Mouse (Mus musculus) bone marrow, adult 2 months (tissue): ENCODE results near the gene Kat7.

Experiments used
- CTCF ChIP-seq: fragments of 200-500 bp; IDR thresholded peaks from 2 replicates; pipeline ENCODE4 v1.5.1; 2011; ENCODE audit warnings: low read length, control low read depth; ENCODE audit not compliant: control insufficient read depth, insufficient read depth
- POLR2A ChIP-seq: fragments of 200-500 bp; IDR thresholded peaks from 2 replicates; pipeline ENCODE4 v1.6.1; 2011; ENCODE audit warnings: low read depth, mild to moderate bottlenecking, control low read depth, low read length, borderline replicate concordance; ENCODE audit not compliant: control insufficient read depth

- TF ChIP-seq POLR2A (no peak), CTCF (peak; percentile 50; the same call in 1 of the 2 replicates)
Measured at GRCm38 (mm10) chr11:95231688-95232328, 78.2 kb downstream of the Kat7 start.
